Mouse (Mus musculus) left cerebral cortex, adult 18-20 months (tissue): ENCODE data around the gene Usp54. TPM values are rescaled to one million over a fixed set of nuclear protein-coding genes. Genes with fewer than 3 reads are reported as not detected.

ENCODE experiments used
- DNase-seq, 2 experiments: peaks; one replicate each; pipeline ENCODE4 v3.0.0; 2021 to 2022; ENCODE audit warnings: low spot score in 2 of 2, mixed read lengths in 1 of 2
- microRNA-seq, 2 experiments: library from miRNA; unstranded; fragments of <30 nt; microRNA quantifications; one replicate each; pipeline ENCODE4 v1.2.0; 2021
- total RNA-seq, 2 experiments: library from RNA; stranded (reverse); gene quantifications; 2 replicates each; pipeline ENCODE4 v1.2.3; 2021

The Usp54 gene
- total RNA-seq, 2 experiments from 2014 or later: 39.4 to 44.2 TPM

GRCm38 (mm10) chr14:20520179-20520578 is 120.7 kb downstream of the Usp54 start:
- DNase-seq: no peak

- no peak for DNase-seq
Observed at GRCm38 (mm10) chr14:20508424-20508823, 132.4 kb downstream of the Usp54 start.

GRCm38 (mm10) chr14:20502966-20503365 is 137.9 kb downstream of the Usp54 start:
- no peak for DNase-seq

GRCm38 (mm10) chr14:20499982-20500381 is 140.9 kb downstream of the Usp54 start:
- DNase-seq: no peak

Small RNA genes lying within 50 kb of the gene (microRNA-seq; reads per million reads assigned to microRNA genes)
- gene Mir6946: 0 to 1.5 reads per million in 2 experiments

Other genes starting within 250 kb of the Usp54 start
- gene Mrps16, start 247.4 kb downstream of the Usp54 start, total RNA-seq: 10 to 100 TPM; 34.1 to 35.1 TPM
- 1 to 10 TPM; 1.7 to 2.4 TPM for gene Cfap70, start 188.8 kb downstream of the Usp54 start, total RNA-seq
- 10 to 100 TPM; 70.5 to 78.1 TPM for gene Anxa7, start 160.9 kb downstream of the Usp54 start, total RNA-seq
- under 1 TPM; 0.72 to 0.96 TPM for gene Mss51, start 144.2 kb downstream of the Usp54 start, total RNA-seq
- gene Ppp3cb, start 94.5 kb downstream of the Usp54 start, total RNA-seq: 100 to 1,000 TPM; 282 to 285 TPM
- gene Myoz1, start 15.5 kb upstream of the Usp54 start, total RNA-seq: not detected
- under 1 TPM; 0.21 to 0.28 TPM for gene Synpo2l, start 27.3 kb upstream of the Usp54 start, total RNA-seq
- gene Sec24c, start 33.2 kb upstream of the Usp54 start, total RNA-seq: 100 to 1,000 TPM; 102 to 110 TPM
- 10 to 100 TPM; 17.2 to 18.0 TPM for gene Fut11, start 53.9 kb upstream of the Usp54 start, total RNA-seq
- 10 to 100 TPM; 47.0 to 55.4 TPM for gene Chchd1, start 61.9 kb upstream of the Usp54 start, total RNA-seq
- 100 to 1,000 TPM; 151 to 155 TPM for gene Zswim8, start 66.5 kb upstream of the Usp54 start, total RNA-seq
- 10 to 100 TPM; 16.4 to 16.8 TPM for gene Ndst2, start 93.5 kb upstream of the Usp54 start, total RNA-seq
- gene Camk2g, start 153.0 kb upstream of the Usp54 start, total RNA-seq: 100 to 1,000 TPM; 315 to 361 TPM
- gene Plau, start 195.6 kb upstream of the Usp54 start, total RNA-seq: 1 to 10 TPM; 7.7 to 8.2 TPM